Mouse (Mus musculus): ENCODE measurements around the gene Kcnj10.

GRCm38 (mm10) chr1:172333512-172333911 lies 7.5 kb upstream of the Kcnj10 start:
- TF ChIP-seq CTCF (conservative IDR thresholded peaks at IDR 0.05; ENCODE audit: insufficient read depth, insufficient read length, low read depth, low read length), result peak; percentile 49; the same call in 1 of the 2 replicates
- TF ChIP-seq POLR2A (IDR thresholded peaks at IDR 0.05; ENCODE audit: low read depth, low read length), result no peak
